Mouse (Mus musculus) liver, postnatal 0 days (tissue): ENCODE measurements at regions not wholly inside any gene's neighbourhood (a gene's known extent, or its start where the extent isn't known, plus 50 kb on each side); places are given as distances from the start of the nearest gene placed in this dataset.

Experiments used
- CTCF ChIP-seq: sonication (generic); IDR thresholded peaks from 2 replicates; pipeline ENCODE4 v1.5.1; 2016; ENCODE audit warnings: antibody characterized with exemption, low read depth
- EP300 ChIP-seq: IDR thresholded peaks from 2 replicates; pipeline ENCODE4 v1.6.1; 2016; ENCODE audit warnings: antibody characterized with exemption, low read depth, mild to moderate bottlenecking

DNA sequence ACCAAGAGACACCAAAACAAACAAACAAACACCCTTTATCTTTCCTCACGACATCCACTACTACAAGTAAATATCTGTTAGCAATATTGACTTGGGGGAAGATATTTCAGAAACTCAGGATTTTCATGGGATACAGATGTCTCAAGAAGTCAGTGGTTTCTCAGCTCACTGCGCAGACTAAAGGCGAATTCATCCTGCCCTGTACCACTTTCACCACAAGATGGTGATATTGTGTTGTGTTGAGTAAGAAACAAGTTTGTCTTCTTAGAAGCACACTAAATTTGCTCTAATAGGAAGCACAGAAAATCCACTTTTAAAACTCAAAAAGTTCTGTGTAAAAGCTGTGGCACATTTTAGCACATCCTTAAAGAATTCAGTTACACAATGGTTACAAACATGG lies 165.1 kb downstream of the Crisp4 start:
- peak; percentile 52 for TF ChIP-seq CTCF
- TF ChIP-seq EP300: no peak
